In genomic region chr7:27673575-27674131, GRCm38 (mm10) we compare ENCODE assay signal across 8 mouse cellular contexts. TPM values are rescaled to one million over a fixed set of nuclear protein-coding genes. Genes with fewer than 3 reads are reported as not detected.
A peak's percentile ranks its signal among the peaks of the same experiment; 100 is the strongest.
DNase-seq lines count a peak whose midpoint lies in the region; TF ChIP-seq lines count a peak whose summit lies in the region.

No protein-coding gene starts in this region.

- TF ChIP-seq EP300 in MEL (IDR thresholded peaks at IDR 0.05; ENCODE audit: low read depth in 1 of 2, low read length in 2 of 2) = no peak

- peak; percentile 24 for DNase-seq in gastrocnemius, postnatal 10 days
- no peak for DNase-seq in gastrocnemius, adult 18-20 months (ENCODE audit: low spot score)
- no peak for DNase-seq in MEL (ENCODE audit: low read depth, low spot score)
- DNase-seq in forebrain, embryonic 10.5 days (ENCODE audit: extremely low spot score, low spot score) = no peak
- DNase-seq in induced T-regulatory cell, adult 2 months (ENCODE audit: low read depth) = peak; percentile 35
- peak; percentile 45 for DNase-seq in testis, postnatal 14 days (ENCODE audit: low spot score)
- DNase-seq in frontal cortex, postnatal 10 days (ENCODE audit: low spot score in 2 of 2) = no peak

- peaks cover 2 to 21% of the 10 kb centered on the region in 2 experiments; a peak in 3 of 4 replicates for H3K4me1 ChIP-seq in MEL (ENCODE audit: control insufficient read depth in 1 of 2, insufficient read depth in 2 of 2, low read length in 2 of 2)
- H3K4me1 ChIP-seq in forebrain, embryonic 10.5 days = peaks cover 36% of the 10 kb centered on the region

- H3K79me2 ChIP-seq in MEL (ENCODE audit: control insufficient read depth, insufficient read depth, low read length, poor library complexity) = peaks cover 10% of the 10 kb centered on the region
- H3K79me2 ChIP-seq in macrophage (ENCODE audit: inconsistent target) = no peaks in the 10 kb centered on the region

- peak overlapping the region; percentile 99 for H3K9ac ChIP-seq in MEL (ENCODE audit: control insufficient read depth, low read depth, low read length, poor library complexity, severe bottlenecking)

- H3K27me3 ChIP-seq in MEL (ENCODE audit: control insufficient read depth in 1 of 2, insufficient read depth in 2 of 2, low read length in 2 of 2) = no peaks in the 10 kb centered on the region
- H3K27me3 ChIP-seq in forebrain, embryonic 10.5 days (ENCODE audit: poor library complexity, severe bottlenecking) = no peaks in the 10 kb centered on the region

- no peak for TF ChIP-seq RAD21 in MEL (IDR thresholded peaks at IDR 0.05; ENCODE audit: low read depth, low read length)

- WGBS in forebrain, embryonic 10.5 days = 3% methylated on average over 52 of the region's 52 CpGs
- WGBS in macrophage (ENCODE audit: missing documents) = 2% methylated on average over 50 of the region's 52 CpGs

- H3K36me3 ChIP-seq in MEL (ENCODE audit: control insufficient read depth in 1 of 2, insufficient read depth in 2 of 2, low read length in 2 of 2) = peaks cover 0 to 13% of the 10 kb centered on the region in 2 experiments; a peak in 2 of 4 replicates
- H3K36me3 ChIP-seq in forebrain, embryonic 10.5 days (replicated peaks) = peaks cover 32% of the 10 kb centered on the region
- H3K36me3 ChIP-seq in macrophage (ENCODE audit: inconsistent target) = no peaks in the 10 kb centered on the region

- TF ChIP-seq CTCF in MEL (IDR thresholded peaks at IDR 0.05 in 2 of 3, conservative IDR thresholded peaks at IDR 0.05 in 1 of 3; ENCODE audit: control insufficient read depth in 1 of 3, insufficient read depth in 1 of 3, low read depth in 2 of 3, low read length in 3 of 3, poor library complexity in 1 of 3, severe bottlenecking in 1 of 3) = no peak

- H3K27ac ChIP-seq in MEL (ENCODE audit: control insufficient read depth, low read depth, low read length) = no peak overlapping the region
- H3K27ac ChIP-seq in forebrain, embryonic 10.5 days = peak overlapping the region; percentile 92
- no peak overlapping the region for H3K27ac ChIP-seq in macrophage

- no peaks in the 10 kb centered on the region for H3K9me3 ChIP-seq in MEL (replicated peaks; ENCODE audit: insufficient read depth, low read length)
- no peaks in the 10 kb centered on the region for H3K9me3 ChIP-seq in forebrain, embryonic 10.5 days

- TF ChIP-seq POLR2A in MEL (IDR thresholded peaks at IDR 0.05; ENCODE audit: control insufficient read depth in 1 of 2, insufficient read depth in 1 of 2, low read depth in 1 of 2, low read length in 2 of 2, poor library complexity in 1 of 2) = no peak

- H3K4me3 ChIP-seq in MEL (ENCODE audit: control insufficient read depth in 1 of 2, insufficient read depth in 1 of 2, low read depth in 2 of 2, low read length in 2 of 2) = peak overlapping the region; percentile 71 to 99
- H3K4me3 ChIP-seq in forebrain, embryonic 10.5 days = peak overlapping the region; percentile 97
- peak overlapping the region; percentile 33; the same call in 1 of the 2 replicates for H3K4me3 ChIP-seq in macrophage (ENCODE audit: inconsistent target)

TF ChIP-seq in MEL, 35 proteins besides CTCF, POLR2A, EP300 and RAD21:
- TF ChIP-seq HCFC1 (IDR thresholded peaks at IDR 0.05; ENCODE audit: low read depth, low read length) = no peak
- TF ChIP-seq TAL1 (IDR thresholded peaks at IDR 0.05; ENCODE audit: low read length) = no peak
- no peak for TF ChIP-seq POLR2AphosphoS5 (IDR thresholded peaks at IDR 0.05; ENCODE audit: borderline replicate concordance, low read depth, low read length)
- no peak for TF ChIP-seq KAT2A (conservative IDR thresholded peaks at IDR 0.05; ENCODE audit: low read depth, low read length)
- no peak for TF ChIP-seq E2F4 (IDR thresholded peaks at IDR 0.05; ENCODE audit: borderline replicate concordance, low read depth, low read length)
- TF ChIP-seq SIN3A (IDR thresholded peaks at IDR 0.05; ENCODE audit: low read length) = no peak
- no peak for TF ChIP-seq NRF1 (IDR thresholded peaks at IDR 0.05; ENCODE audit: insufficient read depth, low read depth, low read length, poor library complexity, severe bottlenecking)
- no peak for TF ChIP-seq POLR2AphosphoS2 (IDR thresholded peaks at IDR 0.05; ENCODE audit: low read length)
- no peak for TF ChIP-seq GABPA (IDR thresholded peaks at IDR 0.05; ENCODE audit: low read depth, low read length)
- no peak for TF ChIP-seq MEF2A (IDR thresholded peaks at IDR 0.05; ENCODE audit: extremely low read depth, insufficient replicate concordance, low read depth, low read length, poor library complexity, severe bottlenecking)
- TF ChIP-seq TBP (IDR thresholded peaks at IDR 0.05; ENCODE audit: low read depth, low read length) = no peak
- no peak for TF ChIP-seq ETS1 (IDR thresholded peaks at IDR 0.05; ENCODE audit: low read depth, low read length)
- no peak for TF ChIP-seq RCOR1 (IDR thresholded peaks at IDR 0.05; ENCODE audit: low read depth, low read length)
- TF ChIP-seq MAZ (IDR thresholded peaks at IDR 0.05; ENCODE audit: low read depth, low read length) = no peak
- no peak for TF ChIP-seq ZC3H11A (IDR thresholded peaks at IDR 0.05; ENCODE audit: low read depth, low read length)
- no peak for TF ChIP-seq MYC (IDR thresholded peaks at IDR 0.05; ENCODE audit: low read depth, low read length)
- TF ChIP-seq MXI1 (IDR thresholded peaks at IDR 0.05; ENCODE audit: low read depth, low read length) = no peak
- no peak for TF ChIP-seq ZMIZ1 (IDR thresholded peaks at IDR 0.05; ENCODE audit: low read depth, low read length)
- TF ChIP-seq NELFE (IDR thresholded peaks at IDR 0.05; ENCODE audit: low read depth, low read length) = no peak

RNA-seq across cellular contexts. Expression of gene Map3k10, which starts 0.7 kb away (rescaled TPM):
- 10 to 100 TPM; 15.5 to 18.2 TPM for total RNA-seq in gastrocnemius, postnatal 10 days (2021)
- 10 to 100 TPM; 36.3 to 38.4 TPM for total RNA-seq in gastrocnemius, adult 18-20 months (2021)
- total RNA-seq in MEL (2012; rRNA removed) = 22.0 and 24.8 TPM in 2 replicates
- polyA plus RNA-seq in MEL (2012; ENCODE audit: insufficient read depth in 1 of 2, insufficient read length in 2 of 2, low read depth in 1 of 2, low replicate concordance in 2 of 2, missing spikeins in 1 of 2) = 10 to 100 TPM in 1 of 2 experiments, not detected in 1; 33.3 TPM
- polyA plus RNA-seq in forebrain, embryonic 10.5 days (2016; fragmentation: Nextera tagmentation; extraction: Ambion mirVana) = 7.9 and 8.3 TPM in 2 replicates
- 10 to 100 TPM in 4 of 26 experiments, 1 to 10 TPM in 21, under 1 TPM in 1; 0.81 to 14.0 (median 6.0) TPM for total RNA-seq in macrophage (2018; cell fraction: chromatin; rRNA removed)
- total RNA-seq in macrophage (2018; cell fraction: cytosol; rRNA removed) = 10 to 100 TPM in 14 of 26 experiments, 1 to 10 TPM in 12; 6.1 to 18.1 (median 10.1) TPM
- 10 to 100 TPM in 6 of 26 experiments, 1 to 10 TPM in 20; 2.9 to 17.4 (median 7.3) TPM for total RNA-seq in macrophage (2018; cell fraction: nucleus; rRNA removed)
- polyA plus RNA-seq in macrophage (2018) = 4.3 to 16.5 TPM (median 9.5 TPM) in 3 replicates

RNA-seq across cellular contexts. Expression of gene Zfp607b, which starts 15.5 kb away (rescaled TPM):
- total RNA-seq in gastrocnemius, postnatal 10 days (2021) = 1 to 10 TPM; 1.2 to 1.4 TPM
- under 1 TPM; 0.37 to 0.64 TPM for total RNA-seq in gastrocnemius, adult 18-20 months (2021)
- total RNA-seq in MEL (2012; rRNA removed) = 1.6 and 1.9 TPM in 2 replicates
- polyA plus RNA-seq in MEL (2012; ENCODE audit: insufficient read depth in 1 of 2, insufficient read length in 2 of 2, low read depth in 1 of 2, low replicate concordance in 2 of 2, missing spikeins in 1 of 2) (1 to 10 TPM in 1 of 2 experiments, not detected in 1; 2.3 TPM), macrophage (2018) (0.20 to 0.76 TPM (median 0.52 TPM) in 3 replicates)
- 6.7 and 7.6 TPM in 2 replicates for polyA plus RNA-seq in forebrain, embryonic 10.5 days (2016; fragmentation: Nextera tagmentation; extraction: Ambion mirVana)
- total RNA-seq in macrophage (2018; cell fraction: chromatin; rRNA removed) = 1 to 10 TPM in 25 of 26 experiments, under 1 TPM in 1; 0.98 to 6.6 (median 2.5) TPM
- under 1 TPM; 0.10 to 0.94 (median 0.33) TPM for total RNA-seq in macrophage (2018; cell fraction: cytosol; rRNA removed)
- 1 to 10 TPM in 14 of 26 experiments, under 1 TPM in 12; 0.35 to 3.4 (median 1.0) TPM for total RNA-seq in macrophage (2018; cell fraction: nucleus; rRNA removed)

RNA-seq across cellular contexts. Expression of gene Ttc9b, which starts 19.9 kb away (rescaled TPM):
- total RNA-seq in gastrocnemius, postnatal 10 days (2021) = under 1 TPM; 0.12 to 0.29 TPM
- not detected for total RNA-seq in gastrocnemius, adult 18-20 months (2021)
- 0.13 and 0.19 TPM in 2 replicates for total RNA-seq in MEL (2012; rRNA removed)
- polyA plus RNA-seq in MEL (2012; ENCODE audit: insufficient read depth in 1 of 2, insufficient read length in 2 of 2, low read depth in 1 of 2, low replicate concordance in 2 of 2, missing spikeins in 1 of 2) (under 1 TPM in 1 of 2 experiments, not detected in 1; 0.19 TPM), macrophage (2018) (not detected in 3 replicates)
- 2.8 and 3.7 TPM in 2 replicates for polyA plus RNA-seq in forebrain, embryonic 10.5 days (2016; fragmentation: Nextera tagmentation; extraction: Ambion mirVana)
- total RNA-seq in macrophage (2018; cell fraction: chromatin; rRNA removed) = not detected
- not detected for total RNA-seq in macrophage (2018; cell fraction: cytosol; rRNA removed)
- total RNA-seq in macrophage (2018; cell fraction: nucleus; rRNA removed) = not detected

RNA-seq across cellular contexts. Expression of gene Zfp60, which starts 57.5 kb away (rescaled TPM):
- total RNA-seq in gastrocnemius, postnatal 10 days (2021) = 1 to 10 TPM; 6.6 to 8.4 TPM
- total RNA-seq in gastrocnemius, adult 18-20 months (2021) = 1 to 10 TPM; 5.1 to 6.9 TPM
- 6.5 and 6.7 TPM in 2 replicates for total RNA-seq in MEL (2012; rRNA removed)
- polyA plus RNA-seq in MEL (2012; ENCODE audit: insufficient read depth in 1 of 2, insufficient read length in 2 of 2, low read depth in 1 of 2, low replicate concordance in 2 of 2, missing spikeins in 1 of 2) = 100 to 1,000 TPM in 1 of 2 experiments, 1 to 10 TPM in 1; 4.2 to 137 TPM
- 70.8 and 76.5 TPM in 2 replicates for polyA plus RNA-seq in forebrain, embryonic 10.5 days (2016; fragmentation: Nextera tagmentation; extraction: Ambion mirVana)
- total RNA-seq in macrophage (2018; cell fraction: chromatin; rRNA removed) = 10 to 100 TPM in 15 of 26 experiments, 1 to 10 TPM in 11; 2.3 to 46.6 (median 14.7) TPM
- 1 to 10 TPM in 21 of 26 experiments, under 1 TPM in 5; 0.37 to 5.5 (median 2.9) TPM for total RNA-seq in macrophage (2018; cell fraction: cytosol; rRNA removed)
- total RNA-seq in macrophage (2018; cell fraction: nucleus; rRNA removed) = 10 to 100 TPM in 8 of 26 experiments, 1 to 10 TPM in 17, under 1 TPM in 1; 0.93 to 20.1 (median 4.4) TPM
- 3.8 to 3.9 TPM (median 3.8 TPM) in 3 replicates for polyA plus RNA-seq in macrophage (2018)

Comparison
In these comparisons a context has a peak if more than half of its experiments do, and no peak if none do; other contexts are left out.
1. DNase-seq: peak in gastrocnemius, postnatal 10 days (single experiment), induced T-regulatory cell, adult 2 months (single experiment) and testis, postnatal 14 days (single experiment); none in gastrocnemius, adult 18-20 months (single experiment), MEL (single experiment), forebrain, embryonic 10.5 days (single experiment) and frontal cortex, postnatal 10 days (0 of 2).
2. H3K4me3 ChIP-seq: peak in every context shown above with its lines; median percentile 97 in forebrain, embryonic 10.5 days; 85 in MEL; 33 in macrophage.